Mouse (Mus musculus) A20 (cell line): ENCODE measurements around the gene Dusp11.
"Not testable (repeated sequence)": the region's sequence is repeated elsewhere in the genome, so short reads cannot be mapped to it uniquely, and the experiment has no call there.

ENCODE experiments used
- DNase-seq: peaks from one replicate; pipeline ENCODE4 v3.0.0-alpha.2; 2011; ENCODE audit warnings: low read depth, low spot score

The Dusp11 gene

DNA sequence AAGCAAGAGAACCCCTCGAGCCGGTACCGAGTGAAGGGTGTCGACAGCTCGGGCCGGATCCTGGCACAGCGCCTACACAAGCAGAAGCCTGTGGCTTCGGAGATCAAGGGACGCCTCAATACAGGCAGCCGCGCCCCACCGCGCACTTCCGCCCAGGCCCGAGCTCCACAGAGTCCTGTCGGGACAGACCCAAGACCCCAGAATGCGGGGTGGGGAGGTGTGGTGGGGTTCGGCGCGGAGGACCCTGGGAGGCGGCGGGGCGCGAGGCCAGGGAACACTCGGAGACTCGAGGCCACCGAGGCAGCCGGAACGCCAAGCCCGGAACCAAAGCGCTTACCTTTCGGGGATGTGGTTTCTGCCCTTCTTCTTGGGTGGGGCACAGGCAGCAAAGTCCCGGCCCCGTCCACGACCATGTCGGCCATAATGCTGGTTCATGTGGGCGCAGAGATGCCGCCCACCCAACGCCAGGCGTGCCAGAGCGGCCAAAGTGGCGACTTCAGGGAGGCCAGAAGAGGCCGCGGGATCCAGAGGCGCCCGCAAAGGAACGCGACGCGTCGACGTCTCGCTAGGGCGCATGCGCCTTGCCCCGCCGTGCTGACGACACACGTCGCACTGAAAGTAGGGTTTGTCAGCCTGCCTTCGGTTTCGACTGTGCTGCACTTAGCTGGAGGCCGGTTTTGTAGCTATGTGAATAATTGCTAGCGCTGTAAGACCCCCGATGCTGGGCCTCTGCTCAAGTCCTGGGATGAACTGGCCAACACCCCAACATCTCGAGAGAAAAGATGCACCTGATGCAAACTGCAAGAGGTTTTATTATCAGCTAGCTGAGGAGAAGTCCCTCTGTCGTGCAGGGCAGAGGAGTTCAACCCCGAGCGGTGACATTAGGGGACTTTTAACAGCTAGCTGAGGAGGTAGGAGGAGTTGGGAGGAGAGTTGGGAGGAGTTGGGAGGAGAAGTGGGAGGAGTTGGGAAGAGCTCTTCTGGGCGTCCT lies at the start of gene Dusp11:
Gene Dusp11 (minus strand): TSS at position 567 of the 991 bp plus-strand sequence.
- DNase-seq = peak; percentile 96

DNA sequence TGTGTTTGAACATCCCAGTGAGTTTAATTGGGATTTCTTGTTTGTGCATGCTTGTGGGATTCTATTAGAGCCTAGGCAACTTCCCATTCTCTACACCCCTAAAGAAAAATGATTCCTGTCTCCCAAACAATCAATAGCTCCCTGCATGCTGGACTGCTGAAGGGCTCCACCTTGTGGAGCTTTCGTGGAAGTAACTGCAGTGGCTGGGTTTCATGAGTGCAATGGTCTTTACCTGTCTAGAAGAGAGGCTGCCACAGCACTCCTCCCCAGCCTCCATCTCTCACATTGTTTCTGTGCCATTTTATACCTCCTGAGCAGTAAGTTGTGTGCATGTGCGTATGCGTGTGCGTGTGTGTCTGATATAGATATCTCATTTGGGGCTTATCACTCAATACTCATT lies 48.5 kb upstream of the Dusp11 start:
- DNase-seq = peak; percentile 59

DNA sequence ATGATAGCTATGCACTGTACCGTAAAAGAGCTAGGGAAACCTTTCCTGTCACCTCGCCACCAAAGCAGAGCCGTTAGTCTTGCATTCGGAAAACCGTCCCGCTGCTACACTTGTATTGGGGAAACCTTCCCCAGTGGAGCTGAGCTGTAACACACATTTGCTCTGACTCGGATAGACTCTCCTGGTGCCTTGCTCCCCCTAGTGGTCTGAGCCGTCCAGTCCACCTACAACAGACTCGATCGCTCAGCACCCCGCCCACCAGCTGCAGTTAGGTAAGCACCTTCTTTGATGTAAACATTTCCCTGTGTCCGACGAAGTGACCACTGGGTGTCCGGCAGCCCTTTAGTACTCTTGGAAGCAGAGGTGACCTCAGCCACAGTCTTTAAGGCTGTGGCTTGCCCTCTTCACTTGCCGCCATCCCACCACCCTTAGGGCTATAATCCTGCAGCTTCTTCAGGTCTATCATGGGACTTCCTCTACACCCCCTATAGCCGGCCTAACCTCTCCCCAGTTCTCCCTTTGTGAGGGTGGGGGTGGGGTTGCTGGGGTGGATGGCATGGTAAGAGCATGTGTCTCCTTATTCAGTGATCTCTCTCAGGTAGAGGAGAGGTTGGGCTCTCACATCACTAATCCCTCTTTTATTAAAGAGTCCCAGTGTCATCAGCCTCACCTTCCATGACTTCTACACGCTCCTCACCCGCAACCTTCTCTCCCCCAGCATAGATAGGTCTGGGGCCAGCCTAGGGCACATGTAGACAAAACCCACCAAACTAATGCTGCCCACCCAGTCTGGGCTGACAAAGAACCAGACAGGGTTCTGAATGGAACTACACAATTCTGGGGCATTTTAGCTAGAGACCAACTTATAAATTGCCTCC lies 43.0 kb upstream of the Dusp11 start:
- peak; percentile 90 for DNase-seq

DNA sequence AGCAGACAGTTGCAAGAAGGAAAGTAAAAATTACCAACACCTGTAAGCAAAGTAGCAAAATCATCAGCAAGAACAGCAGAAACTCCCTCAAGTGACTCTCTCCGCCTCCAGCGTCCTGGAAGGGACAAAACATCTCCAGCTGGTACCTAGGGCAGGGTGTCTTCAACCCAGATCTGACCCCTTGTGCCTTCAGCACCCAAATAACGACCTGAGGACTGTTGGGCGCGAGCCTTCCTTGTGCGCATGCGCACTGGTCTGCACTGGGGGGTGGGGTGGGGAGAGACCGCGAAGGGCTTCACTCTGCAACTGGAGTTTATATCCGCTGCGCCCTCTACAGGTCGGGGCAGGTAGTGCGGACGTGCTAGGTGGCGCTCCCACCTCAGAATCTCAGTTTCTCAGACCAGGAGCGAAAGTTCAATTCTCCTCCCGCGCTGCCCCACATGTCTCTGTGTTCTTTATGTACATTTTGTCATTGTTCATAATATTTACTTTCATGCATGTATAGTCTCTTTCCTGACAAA lies 42.0 kb upstream of the Dusp11 start:
- DNase-seq = peak; percentile 89

DNA sequence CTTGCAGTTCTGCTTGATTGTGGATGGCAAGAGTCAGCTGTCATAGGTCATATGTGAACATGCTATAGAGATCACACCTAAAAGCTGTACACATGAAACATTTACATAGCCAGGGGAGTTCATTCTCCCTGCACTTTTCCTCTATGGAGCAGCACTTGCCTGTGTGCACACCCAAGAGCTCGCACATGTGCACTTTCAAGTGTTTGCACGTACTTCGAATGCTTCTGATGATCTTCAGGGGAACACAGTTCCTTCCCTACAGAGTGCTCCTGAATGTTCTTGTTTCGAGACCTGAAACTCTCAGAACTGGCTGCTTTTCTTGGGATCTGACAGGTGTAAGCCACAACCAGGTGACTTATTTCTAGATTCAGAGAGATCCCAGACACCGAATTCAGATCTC lies 29.3 kb upstream of the Dusp11 start:
- DNase-seq = not testable (repeated sequence)

DNA sequence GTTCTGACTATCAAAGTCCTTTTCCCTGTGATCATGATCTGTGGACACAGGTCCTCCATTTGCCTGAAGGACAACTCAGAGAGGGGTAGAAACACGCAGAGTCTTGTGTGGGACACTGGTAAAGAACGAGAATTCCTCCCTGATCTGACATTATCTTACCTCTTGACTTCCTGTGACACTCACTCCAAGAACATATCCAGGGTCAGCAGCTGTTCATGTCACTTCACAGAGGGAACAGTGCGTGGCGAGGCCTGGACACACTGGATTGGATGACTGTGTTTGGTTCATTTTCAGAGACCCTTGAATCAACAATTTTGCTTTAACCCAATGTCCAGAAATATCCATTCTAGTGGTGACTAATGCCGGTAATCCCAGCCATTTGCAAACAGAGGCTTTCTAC lies 28.1 kb upstream of the Dusp11 start:
- not testable (repeated sequence) for DNase-seq

DNA sequence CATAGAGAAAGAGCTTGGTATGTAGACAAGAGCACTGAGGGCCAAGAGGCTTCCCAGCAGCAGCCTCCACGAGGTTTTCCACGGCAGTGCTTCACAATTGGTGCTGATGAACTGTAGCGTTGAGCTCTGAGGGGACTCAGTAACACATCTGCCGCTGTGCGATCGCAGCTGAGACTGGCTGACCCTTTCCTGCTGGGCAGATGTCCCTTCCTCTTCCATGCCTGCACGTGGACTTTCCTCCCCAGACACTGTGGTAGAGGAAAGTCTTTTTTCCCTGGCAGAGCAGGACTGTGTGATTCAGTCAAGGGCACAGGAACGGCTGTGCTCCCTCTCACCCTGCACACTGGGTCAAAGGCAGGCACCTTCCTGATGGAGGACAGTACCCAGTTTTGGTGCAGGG lies 22.9 kb upstream of the Dusp11 start:
- DNase-seq = no peak

DNA sequence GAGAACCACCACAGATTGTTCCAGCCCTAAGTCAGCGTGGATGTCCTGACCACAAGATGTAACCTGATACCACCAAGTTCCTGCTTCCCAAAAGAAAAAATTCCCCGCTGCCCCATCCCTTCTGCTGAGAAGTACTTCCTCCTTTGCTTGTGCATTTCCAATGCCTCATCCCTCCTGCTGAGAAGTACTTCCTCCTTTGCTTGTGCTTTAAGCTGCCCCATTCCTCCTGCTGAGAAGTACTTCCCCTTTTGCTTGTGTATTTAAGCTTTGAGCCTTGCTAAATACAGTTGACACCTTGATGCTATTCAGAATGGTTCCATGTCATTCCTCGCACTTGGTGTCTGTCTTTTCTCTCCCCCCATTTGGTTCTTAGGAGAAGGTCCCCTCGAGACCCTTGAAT lies 17.3 kb upstream of the Dusp11 start:
- DNase-seq = not testable (repeated sequence)

DNA sequence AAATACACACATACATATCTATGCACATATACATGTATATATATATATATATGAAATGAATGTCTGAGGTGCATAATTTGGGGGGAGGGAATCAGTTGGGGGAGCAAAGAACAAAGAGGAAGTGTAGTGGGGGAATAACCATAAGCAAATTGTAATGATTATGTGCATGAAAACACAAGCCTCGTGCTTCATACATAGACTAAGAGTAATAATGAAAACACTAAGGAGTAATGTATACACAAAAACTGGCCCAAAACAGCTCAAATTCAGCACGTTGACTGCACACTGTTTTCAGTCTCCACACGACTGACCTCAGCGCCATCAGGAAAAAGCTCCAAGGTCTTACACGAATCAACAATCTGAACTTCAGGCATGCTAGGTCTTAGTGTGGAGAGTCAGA lies 14.8 kb upstream of the Dusp11 start:
- DNase-seq = peak; percentile 56

DNA sequence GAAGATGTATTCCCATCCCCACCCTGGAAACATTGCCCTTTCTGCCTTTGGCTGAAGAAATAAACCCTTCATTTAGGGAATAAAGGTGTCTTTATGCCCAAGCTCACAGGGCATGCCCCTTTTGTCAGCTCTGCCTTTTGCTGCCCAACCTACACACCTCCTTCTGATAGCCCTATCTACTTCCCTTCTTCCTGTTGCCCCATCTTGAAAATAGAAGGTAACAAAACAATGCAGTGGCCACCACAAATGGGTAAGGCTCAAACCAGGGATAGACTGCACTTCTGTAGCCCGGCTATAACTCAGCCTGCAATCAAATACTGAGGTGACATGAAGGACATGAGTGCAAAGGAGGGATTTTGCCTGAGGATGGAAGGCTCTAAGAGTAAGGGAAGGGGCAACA lies 14.3 kb upstream of the Dusp11 start:
- DNase-seq = no peak

DNA sequence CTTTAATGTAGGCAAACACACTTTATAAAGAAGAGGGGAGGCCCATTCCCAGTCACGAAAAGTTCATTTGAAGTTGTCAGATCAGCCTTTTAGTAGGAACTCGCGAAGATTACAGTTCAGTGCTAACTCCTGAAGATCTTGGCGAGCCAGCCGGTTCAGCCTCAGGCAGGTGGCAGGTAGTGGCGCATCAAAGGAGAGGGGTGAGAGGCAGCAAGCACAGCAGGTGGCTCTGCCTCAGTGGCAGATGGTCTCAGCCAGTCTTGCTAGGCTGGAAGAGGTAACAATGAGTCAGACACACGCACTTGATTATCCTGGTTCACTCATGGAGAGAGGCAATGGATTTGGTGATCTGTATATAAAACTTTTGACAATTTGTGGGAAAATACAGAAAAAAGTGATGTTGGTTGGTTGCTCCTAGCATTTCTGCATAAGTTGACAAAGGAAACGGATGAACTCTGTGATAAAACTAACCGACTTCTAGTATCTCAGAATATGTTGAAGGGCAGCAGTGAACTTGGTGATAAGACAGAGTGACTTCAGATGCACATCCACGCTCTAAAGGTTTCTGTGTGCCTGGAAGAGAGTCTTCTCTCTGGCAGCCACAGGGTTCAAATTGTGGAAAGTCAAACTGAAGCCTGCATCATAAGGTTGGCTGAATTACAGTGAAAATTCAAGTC lies 13.6 kb upstream of the Dusp11 start:
- no peak for DNase-seq

DNA sequence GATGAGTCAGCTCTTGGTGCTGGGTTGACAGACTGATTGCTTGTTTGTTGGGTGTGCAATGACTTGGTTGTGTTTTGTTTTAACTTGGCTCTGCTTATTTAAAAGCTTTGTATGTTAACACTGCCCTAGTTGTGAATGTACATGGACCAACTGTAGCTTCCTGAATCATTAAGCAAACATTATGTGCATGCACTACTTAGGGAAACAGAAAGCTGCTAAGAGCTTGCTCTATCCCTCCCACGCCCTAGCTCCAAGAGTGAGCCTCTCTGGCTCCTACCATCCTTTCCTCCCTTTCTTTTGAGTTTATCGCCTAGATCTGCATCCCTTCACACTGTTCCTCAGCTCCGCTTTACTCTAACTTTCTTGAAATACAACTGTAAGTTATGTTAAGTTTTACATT lies 11.9 kb upstream of the Dusp11 start:
- no peak for DNase-seq

DNA sequence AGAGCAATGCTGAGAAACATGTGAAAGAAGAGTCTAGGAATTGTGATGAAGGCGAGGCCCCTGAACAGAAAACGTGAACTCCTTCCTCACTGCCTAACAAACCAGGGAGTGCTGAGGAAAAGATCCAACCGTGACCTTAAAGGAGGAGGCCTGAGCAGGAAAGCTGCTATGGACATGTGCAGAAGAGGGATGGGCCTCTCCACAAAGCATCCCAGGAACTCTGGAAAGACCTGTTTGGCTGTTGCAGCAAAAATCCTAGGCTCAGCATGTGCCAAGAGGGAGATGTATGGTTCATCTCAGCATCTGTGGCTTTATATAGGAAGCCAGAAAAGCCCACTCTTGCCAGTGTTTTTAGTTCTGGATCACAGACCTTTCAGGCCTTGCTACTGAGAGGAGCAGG lies 11.2 kb upstream of the Dusp11 start:
- no peak for DNase-seq

DNA sequence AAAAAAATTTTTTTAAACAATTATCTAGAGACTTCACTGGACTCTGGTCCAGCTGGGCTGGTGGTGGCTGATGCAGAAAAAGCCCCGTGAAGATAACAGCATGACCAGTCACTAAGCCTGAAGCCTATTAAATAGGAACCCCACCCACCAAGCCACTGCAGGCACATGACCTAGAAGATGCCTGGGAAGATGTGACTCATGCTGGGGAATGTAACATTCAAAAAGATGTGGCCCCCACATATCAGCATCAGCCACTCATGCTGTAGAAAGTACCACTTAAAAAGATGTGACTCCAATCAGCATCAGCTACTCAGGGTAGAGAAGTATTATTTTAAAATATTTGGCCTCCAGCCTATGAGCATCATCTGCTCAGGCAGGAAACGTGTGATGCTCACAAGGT lies 8.4 kb upstream of the Dusp11 start:
- DNase-seq = no peak

DNA sequence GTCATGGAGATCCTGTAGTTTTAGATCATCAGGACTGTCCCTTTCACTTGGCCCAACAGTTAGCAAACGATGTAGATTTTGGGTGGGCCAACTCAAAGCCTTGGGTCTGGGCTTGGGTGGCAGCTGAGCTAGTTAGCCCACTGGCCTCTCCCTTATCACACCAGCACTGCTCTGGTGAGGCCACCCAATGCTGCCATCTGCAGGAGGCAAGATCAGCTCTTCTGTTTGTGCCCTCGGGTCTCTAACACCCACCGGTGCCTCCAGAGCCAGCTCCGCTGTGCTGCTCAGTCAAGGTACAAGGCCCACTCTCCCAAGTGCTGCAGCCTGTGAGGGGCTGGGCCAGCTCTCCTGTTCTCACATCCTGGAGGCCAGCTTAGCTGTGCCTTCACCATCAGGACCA lies 5.2 kb upstream of the Dusp11 start:
- peak; percentile 67 for DNase-seq

DNA sequence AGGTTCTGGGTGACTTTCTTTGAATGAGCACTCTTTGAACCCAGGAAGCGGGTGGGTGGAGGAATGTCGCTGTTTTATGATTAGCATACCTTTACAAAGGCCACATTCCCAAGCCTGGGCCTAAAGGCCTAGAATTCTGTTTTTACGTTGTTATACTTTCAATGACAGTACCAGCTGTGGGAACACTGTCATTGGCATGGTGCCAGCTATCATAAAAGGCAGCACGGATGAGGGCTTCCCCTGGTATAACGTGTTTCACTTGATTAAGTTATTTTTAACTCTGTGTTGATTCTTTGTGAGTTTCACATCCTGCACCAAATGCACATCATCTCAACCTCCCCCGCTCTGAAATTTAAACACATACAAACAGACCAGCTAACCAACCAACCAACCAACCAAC lies 4.6 kb upstream of the Dusp11 start:
- peak; percentile 79 for DNase-seq

DNA sequence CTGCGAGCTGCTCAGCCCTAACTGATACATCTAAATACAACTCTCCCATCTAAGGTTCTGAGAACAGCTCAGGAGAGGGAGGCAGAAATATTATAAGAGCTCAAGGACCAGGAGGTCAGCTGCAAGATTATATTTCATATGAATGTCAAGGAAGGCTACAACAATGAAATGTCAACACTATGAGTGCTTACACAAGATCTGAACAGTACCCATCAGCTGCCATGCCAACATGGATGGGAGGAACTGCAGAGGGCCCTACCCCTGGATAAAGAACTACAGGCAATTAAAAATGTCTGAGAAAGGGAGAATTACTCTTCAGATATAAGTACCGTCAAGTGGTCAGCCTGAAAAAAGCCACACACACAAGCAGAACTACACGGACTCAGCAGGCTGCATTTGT lies 3.9 kb downstream of the Dusp11 start:
- no peak for DNase-seq

DNA sequence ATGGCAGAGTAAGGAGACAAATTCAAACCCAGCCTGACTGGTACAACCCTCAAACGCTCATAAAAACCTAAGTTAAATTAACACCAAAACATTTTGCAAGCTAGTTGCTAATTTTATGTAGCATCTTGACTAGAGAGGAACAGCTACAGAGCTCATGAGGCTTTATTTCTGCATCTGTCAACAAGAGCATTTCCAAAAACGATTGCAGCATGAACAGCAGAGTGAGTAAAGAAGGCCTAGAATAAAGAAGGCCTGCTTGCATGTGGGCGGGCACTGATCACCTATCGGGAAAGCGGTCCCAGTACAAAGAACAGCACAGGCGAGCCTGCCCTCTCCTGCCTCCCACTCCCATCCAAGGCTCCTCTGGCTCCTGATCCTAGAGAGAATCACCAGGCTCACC lies 12.9 kb downstream of the Dusp11 start:
- DNase-seq = no peak

DNA sequence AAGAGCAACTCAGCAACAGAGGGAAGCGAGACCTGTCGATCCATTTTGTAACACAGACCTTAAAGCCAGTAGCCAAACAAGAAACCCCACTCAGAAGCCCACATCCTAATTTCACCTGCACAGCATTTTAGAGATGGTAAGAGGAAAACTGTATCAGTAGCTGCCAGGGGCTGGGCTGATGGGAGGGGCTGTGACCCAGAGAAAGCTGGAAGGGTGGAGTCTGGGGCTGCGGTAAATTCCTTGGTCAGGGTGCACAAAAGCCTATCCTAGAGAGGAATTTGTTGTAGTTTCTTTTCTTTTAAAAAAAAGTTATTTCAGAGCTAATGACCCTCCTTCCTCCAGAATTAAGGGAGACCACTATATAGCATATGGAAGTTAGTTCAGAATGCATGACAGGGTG lies 19.0 kb downstream of the Dusp11 start:
- DNase-seq = no peak

DNA sequence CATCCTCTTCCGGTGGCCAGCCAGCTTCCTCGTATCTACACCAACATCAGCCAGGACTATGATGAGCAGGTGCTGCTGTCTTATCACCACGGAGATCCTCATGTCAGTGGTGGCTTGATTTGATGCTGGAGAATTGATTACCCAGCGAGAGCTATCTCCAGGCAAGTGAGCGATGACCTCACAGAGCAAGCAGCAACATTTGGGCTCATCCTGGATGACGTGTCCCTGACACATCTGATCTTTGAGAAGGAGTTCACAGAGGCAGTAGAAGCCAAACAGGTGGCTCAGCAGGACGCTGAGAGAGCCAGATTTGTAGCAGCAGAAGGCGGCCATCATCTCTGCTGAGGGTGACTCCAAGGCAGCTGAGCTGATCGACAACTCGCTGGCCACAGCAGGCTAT lies 22.8 kb downstream of the Dusp11 start:
- DNase-seq = no peak
